Mouse (Mus musculus): ENCODE results near the gene Olfr986. TPM values are rescaled to one million over a fixed set of nuclear protein-coding genes. Genes with fewer than 3 reads are reported as not detected.

Olfr986 gene
- polyA plus RNA-seq, 1 experiment from 2014 or later = not detected

Other genes starting within 250 kb of the Olfr986 start
- gene Olfr974, start 243.4 kb upstream of the Olfr986 start, polyA plus RNA-seq (2016; fragmentation: Nextera tagmentation; extraction: Ambion mirVana) = not detected in 2 replicates
- not detected in 2 replicates for gene Olfr975, start 228.9 kb upstream of the Olfr986 start, polyA plus RNA-seq (2016; fragmentation: Nextera tagmentation; extraction: Ambion mirVana)
- gene Olfr976, start 219.8 kb upstream of the Olfr986 start, polyA plus RNA-seq (2016; fragmentation: Nextera tagmentation; extraction: Ambion mirVana) = not detected in 2 replicates
- not detected in 2 replicates for gene Olfr978, start 188.8 kb upstream of the Olfr986 start, polyA plus RNA-seq (2016; fragmentation: Nextera tagmentation; extraction: Ambion mirVana)
- gene Olfr979, start 177.5 kb upstream of the Olfr986 start, polyA plus RNA-seq (2016; fragmentation: Nextera tagmentation; extraction: Ambion mirVana) = not detected in 2 replicates
- not detected in 2 replicates for gene Olfr980, start 171.3 kb upstream of the Olfr986 start, polyA plus RNA-seq (2016; fragmentation: Nextera tagmentation; extraction: Ambion mirVana)
- gene Olfr981, start 159.5 kb upstream of the Olfr986 start, polyA plus RNA-seq (2016; fragmentation: Nextera tagmentation; extraction: Ambion mirVana) = not detected in 2 replicates
- gene Olfr982, start 107.1 kb upstream of the Olfr986 start, polyA plus RNA-seq (2016; fragmentation: Nextera tagmentation; extraction: Ambion mirVana) = not detected in 2 replicates
- gene Olfr983, start 87.3 kb upstream of the Olfr986 start, polyA plus RNA-seq (2016; fragmentation: Nextera tagmentation; extraction: Ambion mirVana) = not detected in 2 replicates
- not detected in 2 replicates for gene Olfr984, start 66.7 kb upstream of the Olfr986 start, polyA plus RNA-seq (2016; fragmentation: Nextera tagmentation; extraction: Ambion mirVana)
- gene Olfr985, start 50.7 kb upstream of the Olfr986 start, polyA plus RNA-seq (2016; fragmentation: Nextera tagmentation; extraction: Ambion mirVana) = not detected in 2 replicates
- gene Tmem225, start 32.8 kb upstream of the Olfr986 start, polyA plus RNA-seq (2016; fragmentation: Nextera tagmentation; extraction: Ambion mirVana) = not detected in 2 replicates
- 7.5 and 8.1 TPM in 2 replicates for gene Zfp202, start 11.4 kb downstream of the Olfr986 start, polyA plus RNA-seq (2016; fragmentation: Nextera tagmentation; extraction: Ambion mirVana)
- gene Scn3b, start 88.3 kb downstream of the Olfr986 start, polyA plus RNA-seq (2016; fragmentation: Nextera tagmentation; extraction: Ambion mirVana) = 1.2 and 2.2 TPM in 2 replicates